Comparison of ENCODE assay signal across 9 mouse cellular contexts in genomic region chr9:117629771-117630170, GRCm38 (mm10). TPM values are rescaled to one million over a fixed set of nuclear protein-coding genes. Genes with fewer than 3 reads are reported as not detected.
DNase-seq lines count a peak whose midpoint lies in the region; ATAC-seq lines count a peak whose summit lies in the region.
"Had no signal": no experiment of that assay in that cellular context is flagged by ENCODE, and none has a peak within 500 bp of the region (broad histone marks: within the 10 kb centered on the region; RNA-seq: fewer than 3 reads in every experiment).

Gene Rbms3 (minus strand): TSS chr9:117629913.

- H3K27me3 ChIP-seq in heart, embryonic 11.5 days (ENCODE audit: control insufficient read depth, insufficient read depth, low read length): no peaks in the 10 kb centered on the region
- H3K27me3 ChIP-seq in heart, embryonic 16.5 days (ENCODE audit: control insufficient read depth, insufficient read depth, low read length): no peaks in the 10 kb centered on the region

- no peaks in the 10 kb centered on the region for H3K36me3 ChIP-seq in heart, embryonic 11.5 days (ENCODE audit: control insufficient read depth, insufficient read depth, low read length)
- no peaks in the 10 kb centered on the region for H3K36me3 ChIP-seq in heart, embryonic 16.5 days (ENCODE audit: control insufficient read depth, insufficient read depth)

- no peak within 1 kb of the TSS for H3K4me2 ChIP-seq in heart, embryonic 11.5 days
- no peak within 1 kb of the TSS for H3K4me2 ChIP-seq in heart, embryonic 16.5 days (ENCODE audit: low read depth, low read length)

- H3K9me3 ChIP-seq in heart, embryonic 11.5 days (replicated peaks; ENCODE audit: control insufficient read depth, low read length): no peaks in the 10 kb centered on the region; the same call in 1 of the 2 replicates
- peaks cover 8% of the 10 kb centered on the region for H3K9me3 ChIP-seq in heart, embryonic 16.5 days (replicated peaks; ENCODE audit: control insufficient read depth, low read length)

- ATAC-seq in heart, embryonic 11.5 days (replicated peaks; ENCODE audit: insufficient number of reproducible peaks, low FRiP score, low TSS enrichment): no peak
- no peak for ATAC-seq in heart, embryonic 16.5 days (replicated peaks; ENCODE audit: extremely low read depth, insufficient read depth, low FRiP score)
- no peak for ATAC-seq in inflammation-experienced regulatory T-cells, adult 6 months

- H3K4me3 ChIP-seq in heart, embryonic 11.5 days (ENCODE audit: low read depth, low read length): no peak within 1 kb of the TSS
- H3K4me3 ChIP-seq in heart, embryonic 16.5 days (ENCODE audit: low read length): no peak within 1 kb of the TSS

- H3K9ac ChIP-seq in heart, embryonic 11.5 days (ENCODE audit: low read depth, low read length): no peak within 1 kb of the TSS
- H3K9ac ChIP-seq in heart, embryonic 16.5 days (ENCODE audit: low read length): no peak within 1 kb of the TSS

- DNase-seq in heart, adult 11 months: no peak
- no peak for DNase-seq in adrenal gland, postnatal 10 days
- no peak for DNase-seq in left cerebral cortex, postnatal 36 days (ENCODE audit: low spot score in 2 of 2)
- DNase-seq in thymus, adult 18-20 months: no peak
- DNase-seq in frontal cortex, postnatal 14 days (ENCODE audit: low spot score in 2 of 2): no peak

- H3K27ac ChIP-seq in heart, embryonic 11.5 days (ENCODE audit: low read depth, low read length): no peak within 1 kb of the TSS
- no peak within 1 kb of the TSS for H3K27ac ChIP-seq in heart, embryonic 16.5 days (ENCODE audit: low read length)

- no peaks in the 10 kb centered on the region for H3K4me1 ChIP-seq in heart, embryonic 11.5 days (ENCODE audit: control insufficient read depth, insufficient read depth, low read length)
- no peaks in the 10 kb centered on the region for H3K4me1 ChIP-seq in heart, embryonic 16.5 days (ENCODE audit: control insufficient read depth, insufficient read depth, low read length)

- WGBS in heart, embryonic 11.5 days (ENCODE audit: insufficient replicate concordance): 64% methylated on average over 9 of the region's 9 CpGs
- WGBS in heart, embryonic 16.5 days: 68% methylated on average over 9 of the region's 9 CpGs

- intact Hi-C loops in left cerebral cortex, postnatal 36 days (cut with DNase I): no loop called here

RNA-seq across cellular contexts. Expression of gene Rbms3, which starts in this region (rescaled TPM):
- 34.2 and 41.2 TPM in 2 replicates for polyA plus RNA-seq in heart, embryonic 11.5 days (2014; fragmentation: Nextera tagmentation; extraction: Ambion mirVana)
- 10 to 100 TPM; 26.0 to 36.4 TPM for total RNA-seq in adrenal gland, postnatal 10 days (2021)
- polyA plus RNA-seq in heart, embryonic 16.5 days (2015; fragmentation: Nextera tagmentation; extraction: Ambion mirVana): 38.3 and 39.5 TPM in 2 replicates
- total RNA-seq in left cerebral cortex, postnatal 36 days (2021): 10 to 100 TPM; 10.1 to 14.6 TPM
- polyA plus RNA-seq in inflammation-experienced regulatory T-cells, adult 6 months (2017; shearing (Covaris generic)): not detected
- total RNA-seq: common myeloid progenitor, adult 5-6 weeks had no signal

Comparison
In these comparisons a context has a peak if more than half of its experiments do, and no peak if none do; other contexts are left out.
1. RNA of gene Rbms3 (polyA plus RNA-seq): 34.2 to 41.2 TPM in heart, embryonic 11.5 days and 38.3 to 39.5 TPM in heart, embryonic 16.5 days; not detected in inflammation-experienced regulatory T-cells, adult 6 months; every median in the first group is over 10 times any median in the second.